Mouse (Mus musculus) lung, embryonic 15.5 days (tissue): ENCODE results near the gene Zc3h10. TPM values are rescaled to one million over a fixed set of nuclear protein-coding genes. Genes with fewer than 3 reads are reported as not detected.

ENCODE experiments used
- ATAC-seq: fragments of 200-750 bp; cut with Nextera tagmentation; 2 replicates; pipeline ENCODE4 v1.8.0; 2017; ENCODE audit warnings: moderate number of reproducible peaks, borderline replicate concordance; ENCODE audit not compliant: low FRiP score, low TSS enrichment; ENCODE audit errors: extremely low read depth
- H3K27ac ChIP-seq: fragments of 300-500 bp; sonication (generic); 2 replicates; pipeline ENCODE4 v1.5.1; 2015; ENCODE audit warnings: moderate library complexity, mild to moderate bottlenecking, inconsistent platforms
- H3K27me3 ChIP-seq: fragments of 300-500 bp; sonication (generic); 2 replicates; pipeline ENCODE4 v1.6.1; 2015; ENCODE audit warnings: inconsistent platforms
- H3K36me3 ChIP-seq: fragments of 300-500 bp; sonication (generic); 2 replicates; pipeline ENCODE4 v1.6.1; 2015; ENCODE audit warnings: inconsistent platforms
- H3K4me1 ChIP-seq: fragments of 300-500 bp; sonication (generic); 2 replicates; pipeline ENCODE4 v1.6.1; 2015; ENCODE audit warnings: inconsistent platforms
- H3K4me2 ChIP-seq: fragments of 300-500 bp; sonication (generic); 2 replicates; pipeline ENCODE4 v1.6.1; 2015; ENCODE audit warnings: inconsistent platforms, mild to moderate bottlenecking, moderate library complexity
- H3K4me3 ChIP-seq: fragments of 300-500 bp; sonication (generic); 2 replicates; pipeline ENCODE4 v1.5.1; 2015; ENCODE audit warnings: mild to moderate bottlenecking, inconsistent platforms
- H3K9ac ChIP-seq: fragments of 300-500 bp; sonication (generic); 2 replicates; pipeline ENCODE4 v1.6.1; 2015; ENCODE audit warnings: inconsistent platforms
- H3K9me3 ChIP-seq: fragments of 300-500 bp; sonication (generic); 2 replicates; pipeline ENCODE4 v1.6.1; 2016; ENCODE audit warnings: inconsistent platforms
- WGBS: fragments of 180-500 bp; shearing (Covaris S2); methylation state at CpG from one replicate; pipeline ENCODE4 v1.1.7; 2015; 5-methylcytosine and 5-hydroxymethylcytosine counted together
- polyA plus RNA-seq: library from polyadenylated mRNA; unstranded; fragments of >200 nt; fragmentation: Nextera tagmentation; extraction: Ambion mirVana; gene quantifications from 2 replicates; pipeline ENCODE4 v1.2.1, GENCODE M21; 2015

Gene Zc3h10
- polyA plus RNA-seq, 1 experiment from 2014 or later, result 14.9 TPM

- Histone ChIP-seq H3K4me2 (peak overlapping the region; percentile 40), H3K27ac (peak overlapping the region; percentile 11), H3K36me3 (no peaks in the 10 kb centered on the region), H3K9ac (no peak overlapping the region), H3K4me1 (no peaks in the 10 kb centered on the region; the same call in 1 of the 2 replicates), H3K27me3 (no peaks in the 10 kb centered on the region), H3K9me3 (no peaks in the 10 kb centered on the region), H3K4me3 (peak overlapping the region; percentile 20)
- WGBS, result 11% methylated on average over 18 of the region's 18 CpGs
- ATAC-seq, result peak; percentile 96
Observed at GRCm38 (mm10) chr10:128536266-128536940, 11.2 kb downstream of the Zc3h10 start.

GRCm38 (mm10) chr10:128535624-128536265 is 11.8 kb downstream of the Zc3h10 start:
- peak overlapping the region; percentile 9; the same call in 1 of the 2 replicates for H3K27ac ChIP-seq
- H3K4me3 ChIP-seq, result peak overlapping the region; percentile 20
- peak; percentile 25; the same call in 1 of the 2 replicates for ATAC-seq
- H3K9ac ChIP-seq, result no peak overlapping the region
- 68% methylated on average over 4 of the region's 4 CpGs for WGBS
- H3K4me1 ChIP-seq, result no peaks in the 10 kb centered on the region; the same call in 1 of the 2 replicates
- no peaks in the 10 kb centered on the region for H3K36me3 ChIP-seq
- H3K9me3 ChIP-seq, result no peaks in the 10 kb centered on the region
- peak overlapping the region; percentile 40 for H3K4me2 ChIP-seq
- H3K27me3 ChIP-seq, result no peaks in the 10 kb centered on the region

GRCm38 (mm10) chr10:128535206-128535605 is 12.4 kb downstream of the Zc3h10 start:
- Histone ChIP-seq H3K4me1 (no peaks in the 10 kb centered on the region; the same call in 1 of the 2 replicates), H3K9me3 (no peaks in the 10 kb centered on the region), H3K27me3 (no peaks in the 10 kb centered on the region), H3K36me3 (no peaks in the 10 kb centered on the region), H3K27ac (no peak overlapping the region), H3K4me3 (no peak overlapping the region), H3K4me2 (no peak overlapping the region), H3K9ac (no peak overlapping the region)
- WGBS, result 77% methylated on average over 2 of the region's 2 CpGs
- ATAC-seq, result no peak

- Histone ChIP-seq H3K27ac (peak overlapping the region; percentile 60; the same call in 1 of the 2 replicates), H3K4me1 (peaks cover 15% of the 10 kb centered on the region), H3K9me3 (no peaks in the 10 kb centered on the region), H3K4me2 (peak overlapping the region; percentile 99), H3K27me3 (0 out of 2 replicates have a peak, but pooled peaks cover 3% of the 10 kb centered on the region), H3K4me3 (peak overlapping the region; percentile 80), H3K9ac (peak overlapping the region; percentile 30), H3K36me3 (no peaks in the 10 kb centered on the region)
- ATAC-seq, result no peak
- WGBS, result 27% methylated on average over 28 of the region's 28 CpGs
Observed at GRCm38 (mm10) chr10:128526366-128527356, 20.9 kb downstream of the Zc3h10 start.

GRCm38 (mm10) chr10:128525671-128526308 is 21.8 kb downstream of the Zc3h10 start, which contains the start of gene Esyt1:
Gene Esyt1 (minus strand): TSS chr10:128525871.
- 0 out of 2 replicates have a peak, but pooled peaks cover 3% of the 10 kb centered on the region for H3K27me3 ChIP-seq
- under 1% methylated on average over 37 of the region's 37 CpGs for WGBS
- peak within 1 kb of the TSS; percentile 78 for H3K27ac ChIP-seq
- peaks cover 15% of the 10 kb centered on the region for H3K4me1 ChIP-seq
- peak; percentile 98 for ATAC-seq
- H3K4me3 ChIP-seq, result peak within 1 kb of the TSS; percentile 80
- no peaks in the 10 kb centered on the region for H3K36me3 ChIP-seq
- no peaks in the 10 kb centered on the region for H3K9me3 ChIP-seq
- H3K4me2 ChIP-seq, result peak within 1 kb of the TSS; percentile 99
- peak within 1 kb of the TSS; percentile 76 for H3K9ac ChIP-seq

- H3K9me3 ChIP-seq, result no peaks in the 10 kb centered on the region
- H3K4me1 ChIP-seq, result peaks cover 15% of the 10 kb centered on the region
- peak overlapping the region; percentile 80 for H3K4me3 ChIP-seq
- no peaks in the 10 kb centered on the region for H3K36me3 ChIP-seq
- H3K4me2 ChIP-seq, result peak overlapping the region; percentile 99
- 0 out of 2 replicates have a peak, but pooled peaks cover 3% of the 10 kb centered on the region for H3K27me3 ChIP-seq
- under 1% methylated on average over 58 of the region's 58 CpGs for WGBS
- peak overlapping the region; percentile 76 for H3K9ac ChIP-seq
- peak overlapping the region; percentile 78 for H3K27ac ChIP-seq
- ATAC-seq, result peak; percentile 36
Observed at GRCm38 (mm10) chr10:128524732-128525662, 22.6 kb downstream of the Zc3h10 start.

- whole genome bisulfite sequencing, result 20% methylated on average over 11 of the region's 11 CpGs
- 0 out of 2 replicates have a peak, but pooled peaks cover 3% of the 10 kb centered on the region for H3K27me3 ChIP-seq
- H3K27ac ChIP-seq, result peak overlapping the region; percentile 37; the same call in 1 of the 2 replicates
- H3K36me3 ChIP-seq, result 0 out of 2 replicates have a peak, but pooled peaks cover 3% of the 10 kb centered on the region
- peak overlapping the region; percentile 80 for H3K4me3 ChIP-seq
- peaks cover 15% of the 10 kb centered on the region for H3K4me1 ChIP-seq
- no peaks in the 10 kb centered on the region for H3K9me3 ChIP-seq
- peak overlapping the region; percentile 76 for H3K9ac ChIP-seq
- ATAC-seq, result no peak
- H3K4me2 ChIP-seq, result peak overlapping the region; percentile 99
Observed at GRCm38 (mm10) chr10:128524111-128524731, 23.4 kb downstream of the Zc3h10 start.

- no peak for ATAC-seq
- Histone ChIP-seq H3K9me3 (no peaks in the 10 kb centered on the region), H3K4me1 (peaks cover 15% of the 10 kb centered on the region), H3K4me2 (no peak overlapping the region), H3K9ac (no peak overlapping the region), H3K36me3 (peaks cover 13% of the 10 kb centered on the region; the same call in 1 of the 2 replicates), H3K4me3 (no peak overlapping the region), H3K27me3 (peaks cover 7% of the 10 kb centered on the region), H3K27ac (no peak overlapping the region)
- WGBS, result 66% methylated on average over 6 of the region's 6 CpGs
Observed at GRCm38 (mm10) chr10:128522351-128522750, 25.2 kb downstream of the Zc3h10 start.

- H3K4me1 ChIP-seq, result peaks cover 10% of the 10 kb centered on the region
- no peaks in the 10 kb centered on the region for H3K9me3 ChIP-seq
- H3K27ac ChIP-seq, result no peak overlapping the region
- no peak overlapping the region for H3K4me2 ChIP-seq
- WGBS, result 85% methylated on average over 16 of the region's 16 CpGs
- H3K4me3 ChIP-seq, result no peak overlapping the region
- ATAC-seq, result no peak
- H3K27me3 ChIP-seq, result peaks cover 7% of the 10 kb centered on the region
- peaks cover 19% of the 10 kb centered on the region; the same call in 1 of the 2 replicates for H3K36me3 ChIP-seq
- no peak overlapping the region for H3K9ac ChIP-seq
Observed at GRCm38 (mm10) chr10:128520591-128520990, 27.0 kb downstream of the Zc3h10 start.

GRCm38 (mm10) chr10:128518833-128519232 is 28.7 kb downstream of the Zc3h10 start:
- WGBS, result 68% methylated on average over 7 of the region's 7 CpGs
- Histone ChIP-seq H3K9ac (no peak overlapping the region), H3K27ac (no peak overlapping the region), H3K4me1 (peaks cover under 1% of the 10 kb centered on the region; the same call in 1 of the 2 replicates), H3K27me3 (peaks cover 4% of the 10 kb centered on the region), H3K9me3 (no peaks in the 10 kb centered on the region), H3K4me3 (no peak overlapping the region), H3K4me2 (no peak overlapping the region), H3K36me3 (peaks cover 22% of the 10 kb centered on the region; the same call in 1 of the 2 replicates)
- ATAC-seq, result no peak
